Mouse (Mus musculus) C2C12 (cell line): ENCODE data around the gene Gbx2. TPM values are rescaled to one million over a fixed set of nuclear protein-coding genes. Genes with fewer than 3 reads are reported as not detected.

ENCODE experiments used
- H3K27me3 ChIP-seq: one replicate; pipeline ENCODE4 v1.6.1; 2011; ENCODE audit not compliant: control insufficient read depth, insufficient read depth, insufficient read length
- H3K36me3 ChIP-seq: one replicate; pipeline ENCODE4 v1.6.1; 2011; ENCODE audit not compliant: control insufficient read depth, insufficient read depth
- H3K4me3 ChIP-seq: one replicate; pipeline ENCODE4 v1.5.1; 2011; ENCODE audit warnings: mild to moderate bottlenecking, control low read depth; ENCODE audit not compliant: poor library complexity, insufficient read depth, severe bottlenecking
- H3K79me2 ChIP-seq: one replicate; pipeline ENCODE4 v1.6.1; 2011; ENCODE audit not compliant: control insufficient read depth, insufficient read depth
- H3K79me3 ChIP-seq: one replicate; pipeline ENCODE4 v1.6.1; 2011; ENCODE audit warnings: low read depth, control low read depth
- H3ac ChIP-seq: one replicate; pipeline ENCODE3; 2011; ENCODE audit warnings: low read depth; ENCODE audit not compliant: control insufficient read depth, insufficient read length
- CEBPB ChIP-seq: IDR thresholded peaks from one replicate; pipeline ENCODE4 v1.6.1; 2011; ENCODE audit warnings: low read depth, mild to moderate bottlenecking, control low read depth, moderate library complexity
- CTCF ChIP-seq: IDR thresholded peaks from one replicate; pipeline ENCODE4 v1.5.1; 2011; ENCODE audit not compliant: control insufficient read depth, insufficient read depth, insufficient read length
- FOSL1 ChIP-seq: IDR thresholded peaks from one replicate; pipeline ENCODE4 v1.8.0; 2011; ENCODE audit warnings: mild to moderate bottlenecking, low read length; ENCODE audit not compliant: poor library complexity, insufficient read depth, severe bottlenecking
- MAX ChIP-seq: IDR thresholded peaks from one replicate; pipeline ENCODE4 v1.6.1; 2011; ENCODE audit warnings: mild to moderate bottlenecking, control low read depth
- MYOD1 ChIP-seq: IDR thresholded peaks from one replicate; pipeline ENCODE4 v1.6.1; 2011; ENCODE audit warnings: low read depth; ENCODE audit not compliant: control insufficient read depth, insufficient read length
- MYOG ChIP-seq: IDR thresholded peaks from one replicate; pipeline ENCODE4 v1.6.1; 2011; ENCODE audit not compliant: control insufficient read depth, insufficient read length; ENCODE audit errors: extremely low read depth
- USF1 ChIP-seq: IDR thresholded peaks from one replicate; pipeline ENCODE4 v1.6.1; 2011; ENCODE audit warnings: low read depth, mild to moderate bottlenecking, control low read depth, moderate library complexity
- polyA plus RNA-seq: library from polyadenylated mRNA; unstranded; fragments of >200 nt; fragmentation: generic; extraction: Trizol; gene quantifications from one replicate; pipeline ENCODE4 v1.2.1, GENCODE M21; 2012; ENCODE audit warnings: missing spikeins

The Gbx2 gene
- polyA plus RNA-seq, 1 experiment, result 0.16 TPM

DNA sequence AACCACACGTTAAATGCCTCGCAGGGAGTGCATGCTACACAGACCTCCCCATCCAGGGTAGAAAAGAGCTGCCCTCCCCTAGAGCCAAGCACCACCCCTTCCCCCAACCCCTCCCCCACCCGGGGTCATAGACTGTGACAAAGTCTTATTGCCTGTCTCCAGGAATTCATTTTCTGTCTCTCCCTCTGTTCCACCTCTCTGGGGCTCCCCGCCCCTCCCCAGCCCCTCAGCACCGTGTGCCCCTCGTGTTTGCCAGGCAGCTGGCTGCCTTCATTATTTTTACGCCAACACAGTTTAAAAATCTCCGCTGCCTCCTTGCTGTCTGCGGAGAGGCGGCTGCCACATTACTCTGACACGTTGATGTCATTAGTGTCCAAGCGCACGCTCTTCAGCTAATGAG lies 31.1 kb upstream of the Gbx2 start:
- H3K4me3 ChIP-seq, result no peak overlapping the region
- H3K79me3 ChIP-seq, result no peaks in the 10 kb centered on the region
- no peaks in the 10 kb centered on the region for H3K79me2 ChIP-seq
- H3ac ChIP-seq, result no peak overlapping the region
- H3K36me3 ChIP-seq, result no peaks in the 10 kb centered on the region
- peaks cover 16% of the 10 kb centered on the region for H3K27me3 ChIP-seq
- no peak for TF ChIP-seq MYOG
- no peak for TF ChIP-seq FOSL1
- no peak for TF ChIP-seq CTCF
- TF ChIP-seq MAX, result no peak
- TF ChIP-seq CEBPB, result no peak
- no peak for TF ChIP-seq MYOD1
- no peak for TF ChIP-seq USF1

GRCm38 (mm10) chr1:89959393-89959792 lies 28.4 kb upstream of the Gbx2 start:
- H3K79me3 ChIP-seq, result no peaks in the 10 kb centered on the region
- H3K4me3 ChIP-seq, result no peak overlapping the region
- H3ac ChIP-seq, result no peak overlapping the region
- H3K79me2 ChIP-seq, result no peaks in the 10 kb centered on the region
- no peaks in the 10 kb centered on the region for H3K36me3 ChIP-seq
- H3K27me3 ChIP-seq, result peaks cover 10% of the 10 kb centered on the region
- TF ChIP-seq MYOG, result no peak
- no peak for TF ChIP-seq CEBPB
- TF ChIP-seq MAX, result no peak
- no peak for TF ChIP-seq USF1
- no peak for TF ChIP-seq CTCF
- no peak for TF ChIP-seq MYOD1
- TF ChIP-seq FOSL1, result no peak

DNA sequence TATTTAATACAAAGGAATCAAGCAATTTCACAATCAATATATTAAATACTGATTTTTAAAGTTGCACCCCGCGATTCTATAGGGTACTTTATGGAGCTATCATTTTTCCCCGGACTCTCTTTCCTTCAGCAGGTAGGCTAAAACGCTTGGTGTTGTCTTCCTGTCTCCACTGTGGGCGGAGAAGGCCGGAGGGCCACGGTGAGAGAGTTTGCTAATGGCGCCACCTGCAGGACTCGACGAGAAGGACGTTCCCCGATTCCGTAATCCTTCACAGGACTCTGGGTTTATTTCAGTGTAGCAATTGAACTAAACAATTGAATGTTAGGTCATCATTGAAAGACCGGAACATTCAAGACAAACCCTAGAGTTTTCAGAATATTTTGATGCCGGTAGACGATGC lies 12.2 kb upstream of the Gbx2 start:
- TF ChIP-seq FOSL1 (no peak), CTCF (peak; percentile 85)
- Histone ChIP-seq H3ac (no peak overlapping the region), H3K4me3 (no peak overlapping the region), H3K79me3 (no peaks in the 10 kb centered on the region), H3K36me3 (no peaks in the 10 kb centered on the region), H3K27me3 (peaks cover 27% of the 10 kb centered on the region), H3K79me2 (no peaks in the 10 kb centered on the region)

DNA sequence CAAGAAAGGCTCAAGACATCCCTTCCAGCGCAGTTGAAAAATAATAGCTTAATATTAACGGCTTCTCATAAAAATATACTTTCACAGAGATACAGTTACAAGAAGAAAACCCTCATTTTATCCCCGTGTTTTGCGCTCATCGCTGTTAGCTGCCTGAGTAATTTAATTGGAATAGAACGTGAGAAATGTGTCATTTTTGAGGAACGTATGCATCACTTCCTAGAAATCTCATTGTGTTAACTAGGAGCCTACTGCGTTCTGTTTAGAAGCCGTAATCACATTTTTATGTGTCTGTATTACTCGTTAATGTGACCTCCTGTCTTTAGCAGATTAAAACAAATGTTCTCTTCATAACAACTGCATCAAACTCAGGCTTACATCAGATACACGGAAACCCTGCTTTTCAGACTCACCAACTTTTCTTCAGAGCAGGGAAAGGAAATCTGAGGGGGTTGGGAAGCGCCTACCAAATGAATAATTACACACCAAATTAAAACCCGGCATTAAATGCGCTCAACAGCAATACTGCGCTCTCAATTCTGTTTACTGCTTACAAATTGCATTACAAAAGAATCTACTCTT lies 11.5 kb upstream of the Gbx2 start:
- Histone ChIP-seq H3K79me3 (no peaks in the 10 kb centered on the region), H3K79me2 (no peaks in the 10 kb centered on the region), H3K36me3 (no peaks in the 10 kb centered on the region), H3K27me3 (peaks cover 21% of the 10 kb centered on the region), H3ac (no peak overlapping the region), H3K4me3 (no peak overlapping the region)
- TF ChIP-seq MAX (no peak), USF1 (no peak), CTCF (no peak), MYOG (no peak), MYOD1 (no peak), FOSL1 (no peak), CEBPB (no peak)

DNA sequence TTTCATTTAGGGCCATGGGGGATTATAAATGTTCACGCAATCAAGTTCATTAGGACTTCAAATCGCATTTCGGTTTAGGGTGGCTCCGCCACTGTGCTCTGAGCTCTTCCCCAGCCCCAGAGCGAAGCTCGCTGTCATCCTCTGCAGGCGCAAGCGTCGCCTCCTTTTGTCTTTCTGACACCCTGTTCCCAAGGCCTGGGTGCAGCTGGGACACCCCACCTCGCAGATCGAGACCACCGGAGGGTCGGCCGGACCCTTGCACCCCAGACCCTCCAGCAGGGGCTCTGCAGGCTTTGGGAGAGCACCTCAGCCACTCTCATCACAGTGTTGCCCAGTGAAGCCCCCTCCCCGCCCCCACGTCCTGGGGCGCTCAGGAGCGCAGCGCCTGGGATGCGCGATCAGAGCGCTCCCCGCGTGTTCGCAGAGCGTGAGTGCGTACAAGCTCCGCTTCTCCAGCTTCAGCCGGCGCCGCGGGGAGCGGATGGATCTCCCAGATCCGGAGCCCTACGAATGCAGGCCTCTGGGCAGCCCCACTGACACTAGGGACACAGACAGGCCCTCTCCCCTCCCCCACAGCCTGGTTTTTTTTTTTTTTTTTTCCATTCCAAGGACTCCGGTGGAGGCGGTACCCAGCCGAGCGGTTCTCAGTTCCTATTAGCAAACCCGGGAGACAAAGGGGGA lies 10.9 kb upstream of the Gbx2 start:
- Histone ChIP-seq H3K79me2 (no peaks in the 10 kb centered on the region), H3K4me3 (no peak overlapping the region), H3ac (no peak overlapping the region), H3K79me3 (no peaks in the 10 kb centered on the region), H3K27me3 (peaks cover 17% of the 10 kb centered on the region), H3K36me3 (no peaks in the 10 kb centered on the region)
- TF ChIP-seq CEBPB (no peak), MYOD1 (no peak), MAX (no peak), MYOG (no peak), USF1 (no peak), FOSL1 (no peak)

DNA sequence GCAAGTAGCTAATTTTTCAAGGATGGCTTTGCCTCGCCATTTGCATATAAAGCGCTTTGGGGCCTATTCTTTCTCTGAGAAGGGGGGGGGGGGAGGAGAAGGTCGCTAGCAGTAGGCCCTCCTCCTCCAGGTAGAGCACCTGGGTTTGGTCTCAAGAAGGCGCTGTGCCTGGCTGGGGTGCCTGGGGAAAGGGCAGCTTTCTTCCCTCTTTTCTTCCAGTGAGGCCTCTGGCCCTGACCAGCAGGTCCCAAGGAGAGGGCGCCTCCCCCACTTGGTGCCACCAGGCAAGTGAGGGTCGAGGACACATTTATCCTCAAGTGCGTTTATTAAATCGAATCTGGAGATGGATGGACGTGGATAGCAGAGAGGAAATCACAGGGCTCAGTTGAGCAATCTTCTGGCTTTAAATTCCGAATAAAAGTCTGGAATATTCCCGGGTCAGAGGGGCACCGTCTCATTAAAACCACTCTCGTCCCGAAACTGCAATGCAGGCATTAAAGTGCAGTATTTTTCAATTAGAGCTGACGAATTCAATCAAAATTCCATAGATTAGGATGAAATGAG lies 10.1 kb upstream of the Gbx2 start:
- no peak overlapping the region for H3K4me3 ChIP-seq
- no peak overlapping the region for H3ac ChIP-seq
- no peaks in the 10 kb centered on the region for H3K79me3 ChIP-seq
- TF ChIP-seq MYOD1 (no peak), CTCF (no peak), FOSL1 (no peak), MAX (no peak)
- H3K79me2 ChIP-seq, result no peaks in the 10 kb centered on the region
- H3K27me3 ChIP-seq, result peaks cover 16% of the 10 kb centered on the region
- H3K36me3 ChIP-seq, result no peaks in the 10 kb centered on the region
